Mouse (Mus musculus) kidney, postnatal 36 days (tissue): Measurements from ENCODE around the gene Zfp286.
"Not testable (repeated sequence)": the region's sequence is repeated elsewhere in the genome, so short reads cannot be mapped to it uniquely, and the experiment has no call there.

Experiments
- DNase-seq, 2 experiments: peaks; one replicate each; pipeline ENCODE4 v3.0.0; 2021 to 2022; ENCODE audit warnings: mixed read lengths in 2 of 2

Gene Zfp286

GRCm38 (mm10) chr11:62789617-62789936, 315 bp upstream of the Zfp286 start:
- DNase-seq = no peak

- DNase-seq = no peak
Measured at GRCm38 (mm10) chr11:62776510-62776909, 12.8 kb downstream of the Zfp286 start.

- no peak for DNase-seq
Measured at GRCm38 (mm10) chr11:62760755-62761457, 28.4 kb downstream of the Zfp286 start.

- no peak for DNase-seq
Measured at GRCm38 (mm10) chr11:62758491-62758890, 30.8 kb downstream of the Zfp286 start.

- no peak for DNase-seq
Measured at GRCm38 (mm10) chr11:62757906-62758305, 31.4 kb downstream of the Zfp286 start.

GRCm38 (mm10) chr11:62757143-62757507, 32.1 kb downstream of the Zfp286 start:
- DNase-seq = no peak

GRCm38 (mm10) chr11:62756456-62757142, 32.7 kb downstream of the Zfp286 start:
- DNase-seq = peak; percentile 99

- no peak for DNase-seq
Measured at GRCm38 (mm10) chr11:62752780-62753179, 36.5 kb downstream of the Zfp286 start, which contains the start of gene Gm10428. Gm10428 (plus strand) TSS chr11:62753100.

GRCm38 (mm10) chr11:62752191-62752590, 37.1 kb downstream of the Zfp286 start:
- DNase-seq = no peak

GRCm38 (mm10) chr11:62749445-62749844, 39.8 kb downstream of the Zfp286 start:
- DNase-seq = not testable (repeated sequence)

- DNase-seq = no peak
Measured at GRCm38 (mm10) chr11:62748062-62748461, 41.2 kb downstream of the Zfp286 start.

- DNase-seq = no peak
Measured at GRCm38 (mm10) chr11:62747227-62747626, 42.0 kb downstream of the Zfp286 start.

- DNase-seq = peak; percentile 74 to 87
Measured at GRCm38 (mm10) chr11:62746001-62746533, 43.2 kb downstream of the Zfp286 start.

GRCm38 (mm10) chr11:62744103-62744502, 45.2 kb downstream of the Zfp286 start:
- DNase-seq = peak; percentile 61 to 84

- no peak for DNase-seq
Measured at GRCm38 (mm10) chr11:62742261-62742957, 46.9 kb downstream of the Zfp286 start.

- no peak for DNase-seq
Measured at GRCm38 (mm10) chr11:62741186-62741585, 48.1 kb downstream of the Zfp286 start.

- no peak for DNase-seq
Measured at GRCm38 (mm10) chr11:62732665-62733064, 56.6 kb downstream of the Zfp286 start.

- no peak for DNase-seq
Measured at GRCm38 (mm10) chr11:62732022-62732387, 57.3 kb downstream of the Zfp286 start.

GRCm38 (mm10) chr11:62731311-62732021, 57.8 kb downstream of the Zfp286 start, which contains the start of gene Zfp287:
Zfp287 (minus strand) TSS chr11:62731905.
- DNase-seq = peak; percentile 88

GRCm38 (mm10) chr11:62728276-62728675, 61.0 kb downstream of the Zfp286 start:
- no peak for DNase-seq

GRCm38 (mm10) chr11:62710657-62711056, 78.6 kb downstream of the Zfp286 start:
- DNase-seq = no peak

GRCm38 (mm10) chr11:62708252-62708651, 81.0 kb downstream of the Zfp286 start:
- DNase-seq = no peak

GRCm38 (mm10) chr11:62706141-62706540, 83.1 kb downstream of the Zfp286 start:
- no peak for DNase-seq
